Mouse (Mus musculus): ENCODE results near the gene Kcnk2. TPM values are rescaled to one million over a fixed set of nuclear protein-coding genes. Genes with fewer than 3 reads are reported as not detected.

The Kcnk2 gene
- total RNA-seq, 2 experiments from 2014 or later = 1.7 to 2.6 TPM

DNA sequence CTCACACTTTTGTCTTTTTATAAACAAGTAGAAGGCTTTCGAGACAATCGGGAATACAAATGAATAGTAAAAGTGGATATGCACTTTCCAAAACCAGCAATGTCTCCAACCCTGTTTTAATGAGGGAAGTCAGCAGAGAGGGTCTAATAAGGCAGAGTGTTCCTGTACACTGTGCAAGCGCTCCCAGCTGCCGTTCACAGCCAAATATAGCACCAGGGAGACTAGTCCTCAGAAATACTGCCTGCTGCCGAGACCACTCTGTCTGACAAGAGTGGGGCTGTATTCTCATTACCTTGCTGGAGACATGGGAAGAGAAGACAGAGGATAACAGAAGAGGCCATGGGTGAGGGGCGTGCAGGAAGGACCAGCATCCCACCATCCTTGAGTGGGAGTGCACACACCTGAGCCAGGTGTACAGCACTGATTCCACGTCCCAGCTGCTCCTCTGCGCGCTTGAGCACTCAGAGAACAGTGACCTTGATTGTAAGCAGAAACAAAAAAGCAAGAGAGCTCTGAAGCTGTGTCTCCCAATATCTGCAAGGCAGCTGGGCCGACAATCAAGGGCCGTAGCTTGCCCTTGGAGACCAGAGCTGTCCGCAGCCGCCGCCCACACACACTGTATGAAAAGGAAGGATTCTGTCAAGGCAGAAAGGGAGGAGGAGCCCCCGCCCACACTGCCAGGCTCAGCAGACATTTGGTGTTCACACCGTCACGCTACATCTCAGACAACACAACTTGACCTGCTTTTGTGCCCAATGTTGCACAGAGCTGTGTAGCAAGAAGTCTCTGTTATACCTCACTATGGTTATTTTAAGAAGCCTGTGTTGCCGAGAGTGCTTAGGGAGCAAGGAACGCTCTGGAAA, 173.6 kb downstream of the Kcnk2 start:
- no peak for DNase-seq
- intact Hi-C loops (cut with DNase I) = loop anchor here (5.0 kb wide), 1 partner anchor 201 kb away; no protein-coding TSS in a partner anchor

DNA sequence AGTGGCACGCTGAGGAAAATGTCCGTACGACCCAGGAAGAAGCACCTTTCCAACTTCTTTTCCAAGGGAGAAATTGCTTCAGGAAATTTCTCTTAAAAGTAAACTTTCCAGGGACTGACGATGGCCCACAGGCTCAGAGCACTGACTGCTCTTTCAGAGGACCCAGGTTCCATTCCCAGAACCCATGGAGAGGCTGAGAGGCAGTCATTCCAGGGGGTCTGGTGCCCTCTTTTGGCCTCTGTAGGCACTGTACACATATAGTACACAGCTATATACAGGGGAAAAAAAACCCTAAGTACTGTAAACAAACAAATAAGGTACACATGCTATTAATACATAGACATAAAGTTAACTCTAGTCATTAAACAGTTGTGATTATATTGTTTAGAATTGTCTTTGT, 174.6 kb downstream of the Kcnk2 start:
- DNase-seq = no peak
- intact Hi-C loops (cut with DNase I) = loop anchor here (5.0 kb wide), 1 partner anchor 200 kb away; no protein-coding TSS in a partner anchor

DNA sequence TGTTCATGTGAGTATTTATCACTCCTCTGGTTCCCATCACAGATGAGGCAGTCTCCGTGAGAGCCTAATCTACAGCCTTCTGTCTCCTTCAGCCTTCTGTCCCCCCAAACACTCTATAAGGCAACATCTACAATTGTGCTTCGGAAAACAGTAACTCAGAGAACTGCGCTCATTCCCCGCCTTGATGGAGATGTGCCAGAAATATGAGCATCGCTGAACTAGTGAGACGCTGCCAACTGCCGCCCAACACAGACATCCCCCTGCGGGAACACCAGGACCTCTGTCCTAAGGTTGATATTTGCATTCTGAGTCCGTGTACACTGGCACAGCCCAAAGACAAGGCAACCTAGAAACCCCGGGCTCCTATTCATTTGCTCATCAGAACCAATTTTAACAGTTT, 183.0 kb downstream of the Kcnk2 start:
- intact Hi-C loops (cut with DNase I) = no loop called here

DNA sequence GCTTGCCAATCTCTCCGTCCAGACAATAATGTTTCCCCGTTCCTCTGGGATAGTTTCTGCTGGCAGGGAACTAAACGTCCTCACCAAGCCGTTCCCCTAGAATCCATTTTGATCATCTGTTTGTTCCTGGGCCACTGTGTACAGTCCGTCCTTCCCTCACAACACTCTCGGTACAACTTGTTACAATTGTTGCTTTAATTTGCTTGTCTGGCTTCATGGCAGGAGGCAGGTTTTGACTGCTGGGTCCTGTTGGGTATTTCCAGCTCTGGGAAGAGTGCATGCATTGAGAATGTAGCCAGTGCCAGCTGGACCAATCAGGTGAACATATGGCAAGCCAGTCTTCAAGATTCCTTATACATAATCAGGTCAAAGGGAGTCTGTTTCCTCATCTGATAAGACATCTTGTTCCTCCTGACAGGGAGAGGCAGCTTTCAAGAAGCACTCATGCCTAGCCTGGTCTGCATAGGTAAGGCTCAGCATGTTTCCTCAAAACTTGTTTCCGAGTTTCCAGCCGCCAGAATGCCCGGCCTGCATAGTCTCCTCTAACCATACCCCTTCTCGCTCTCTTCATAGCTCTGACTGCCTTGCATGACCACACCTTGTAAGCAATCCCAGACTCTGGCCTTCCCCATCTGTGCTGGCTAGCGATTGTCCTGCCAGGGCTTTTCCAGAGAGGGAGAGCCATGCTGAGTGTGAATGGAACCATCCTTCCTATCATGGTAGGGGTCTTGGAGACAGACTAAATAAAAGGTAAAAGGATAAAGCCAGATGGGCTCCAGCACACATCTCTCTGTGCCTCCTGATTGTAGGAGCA, 184.1 kb downstream of the Kcnk2 start:
- DNase-seq = no peak
- intact Hi-C loops (cut with DNase I) = no loop called here

More for the DNA sequence above, 183.0 kb downstream of the Kcnk2 start:
- DNase-seq = no peak

DNA sequence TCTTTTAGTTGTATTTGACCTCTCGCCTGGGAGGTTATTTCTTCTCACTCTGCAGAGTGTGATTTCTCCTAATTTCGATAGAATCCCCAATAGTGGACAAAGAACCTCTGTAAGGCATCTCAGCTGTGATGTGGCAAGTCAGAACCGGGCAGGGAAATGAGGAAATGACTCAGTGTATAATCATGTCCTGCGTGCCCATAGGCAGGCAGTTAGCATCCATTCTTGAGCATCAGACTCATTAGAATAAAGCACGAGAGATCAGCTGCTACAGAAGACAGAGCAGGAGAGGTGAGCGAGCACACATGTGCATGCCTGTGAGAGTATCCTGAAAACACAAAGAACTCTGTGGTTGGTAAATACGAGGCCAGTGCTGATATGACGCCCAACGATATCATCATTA, 186.9 kb downstream of the Kcnk2 start:
- no peak for DNase-seq
- intact Hi-C loops (cut with DNase I) = no loop called here

DNA sequence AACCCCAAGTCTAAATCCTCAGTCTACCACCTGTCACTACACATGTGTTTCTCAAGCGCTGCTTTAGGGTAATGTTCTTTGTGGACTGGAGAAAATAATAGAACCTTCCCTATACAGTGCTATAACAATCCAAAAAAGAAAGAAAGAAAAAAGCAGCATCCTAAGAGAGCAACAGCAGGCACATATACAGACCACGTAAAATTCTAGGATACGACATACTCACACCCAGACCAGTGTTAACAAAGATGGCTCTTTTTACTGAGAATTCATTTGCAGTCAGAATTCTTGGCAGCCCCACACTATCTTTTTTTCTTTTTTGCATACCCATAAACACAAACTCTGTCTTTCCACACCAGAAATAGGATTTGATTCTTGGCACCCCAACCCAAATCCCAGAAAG, 187.6 kb downstream of the Kcnk2 start:
- intact Hi-C loops (cut with DNase I) = no loop called here
- no peak for DNase-seq

DNA sequence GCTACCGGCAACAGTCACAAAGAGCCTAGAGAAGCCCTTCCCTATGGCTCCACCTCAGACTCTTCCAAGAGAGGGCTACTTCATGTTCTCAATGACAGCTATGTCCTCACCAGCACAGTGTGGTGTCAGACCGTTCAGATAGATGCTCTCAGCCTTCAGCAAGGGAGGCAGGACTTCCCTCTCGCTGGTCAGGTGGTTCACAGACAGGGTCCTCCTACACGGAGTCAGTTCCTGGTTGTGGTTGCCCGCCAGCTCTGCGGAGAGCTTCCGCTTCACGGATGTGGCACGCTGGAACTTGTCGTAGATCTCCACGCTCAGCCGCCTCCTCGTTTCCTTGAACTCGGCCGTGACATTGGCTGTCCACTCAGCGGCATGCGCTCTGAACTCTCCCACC, 192.4 kb downstream of the Kcnk2 start:
- DNase-seq = no peak
- intact Hi-C loops (cut with DNase I) = no loop called here

DNA sequence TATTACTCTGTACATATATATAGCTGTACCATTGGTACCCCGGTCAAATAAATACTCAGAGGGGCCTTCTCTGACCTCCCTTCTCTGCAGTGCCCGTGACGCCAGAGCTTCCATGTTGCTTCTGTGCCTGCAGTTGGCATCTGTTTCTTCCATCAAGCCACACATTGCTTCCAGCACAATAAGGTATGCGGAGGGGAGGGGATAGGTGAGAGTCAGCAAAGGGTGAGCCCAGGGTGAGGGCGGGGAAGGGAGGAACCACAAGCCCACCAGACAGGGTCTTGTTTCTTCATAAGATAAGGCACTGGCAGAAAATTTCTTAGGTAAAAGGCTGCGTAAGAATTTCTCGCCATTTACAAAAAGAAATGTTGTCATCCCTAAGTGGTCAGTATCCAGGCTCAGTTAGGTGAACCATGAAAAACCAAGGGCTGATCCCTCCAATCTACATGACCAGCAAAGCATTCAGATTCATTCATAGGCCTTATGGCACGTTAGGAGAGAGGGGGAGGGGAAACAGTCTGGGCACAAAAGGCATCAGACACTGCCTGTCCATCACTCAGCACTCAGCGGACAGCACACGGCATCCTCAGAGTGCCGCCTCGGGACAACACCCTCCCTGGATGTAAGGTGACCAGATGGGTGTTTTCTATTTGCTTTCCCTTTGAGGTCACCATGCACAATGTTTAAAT, 192.9 kb downstream of the Kcnk2 start:
- no peak for DNase-seq
- intact Hi-C loops (cut with DNase I) = no loop called here

DNA sequence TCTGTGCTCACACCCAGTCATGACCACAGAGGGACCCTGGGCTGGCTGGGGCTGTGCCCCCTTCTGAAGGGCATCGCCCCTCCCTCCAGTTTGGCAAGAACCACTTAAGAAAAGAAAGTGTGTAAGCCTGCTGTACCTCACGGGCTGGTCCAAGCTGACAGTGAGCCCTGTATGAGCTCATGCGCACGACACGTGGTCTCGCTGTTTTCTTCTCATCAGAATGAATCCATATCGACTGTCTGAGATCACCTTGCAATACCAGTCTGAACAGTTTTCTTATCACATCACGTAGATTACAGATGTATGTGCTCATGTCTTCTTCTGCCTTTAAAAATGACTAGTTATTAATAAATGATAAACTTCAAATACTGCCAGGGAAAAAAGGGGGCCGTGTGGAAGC, 193.5 kb downstream of the Kcnk2 start:
- DNase-seq = no peak

DNA sequence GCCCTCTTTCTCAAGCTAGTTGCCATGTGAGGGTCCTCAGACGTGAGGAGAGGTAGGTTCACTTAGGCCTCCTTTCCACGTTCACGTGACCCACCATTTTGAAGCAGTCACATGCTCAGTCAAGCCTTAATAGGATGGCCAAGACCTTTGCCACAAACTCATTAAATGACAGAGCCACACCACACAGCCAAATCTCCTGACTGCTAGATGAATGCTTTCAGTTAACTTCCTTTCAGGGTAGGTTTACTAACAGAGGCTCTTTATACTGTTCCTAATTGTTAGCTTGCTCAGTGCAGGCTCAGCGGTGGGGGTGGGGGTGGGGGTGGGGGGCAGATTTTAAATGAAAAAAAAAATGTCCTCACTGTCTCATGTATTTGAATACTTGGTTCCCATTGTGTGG, 206.3 kb downstream of the Kcnk2 start:
- no peak for DNase-seq
- intact Hi-C loops (cut with DNase I) = no loop called here

More for the DNA sequence above, 193.5 kb downstream of the Kcnk2 start:
- intact Hi-C loops (cut with DNase I) = no loop called here

DNA sequence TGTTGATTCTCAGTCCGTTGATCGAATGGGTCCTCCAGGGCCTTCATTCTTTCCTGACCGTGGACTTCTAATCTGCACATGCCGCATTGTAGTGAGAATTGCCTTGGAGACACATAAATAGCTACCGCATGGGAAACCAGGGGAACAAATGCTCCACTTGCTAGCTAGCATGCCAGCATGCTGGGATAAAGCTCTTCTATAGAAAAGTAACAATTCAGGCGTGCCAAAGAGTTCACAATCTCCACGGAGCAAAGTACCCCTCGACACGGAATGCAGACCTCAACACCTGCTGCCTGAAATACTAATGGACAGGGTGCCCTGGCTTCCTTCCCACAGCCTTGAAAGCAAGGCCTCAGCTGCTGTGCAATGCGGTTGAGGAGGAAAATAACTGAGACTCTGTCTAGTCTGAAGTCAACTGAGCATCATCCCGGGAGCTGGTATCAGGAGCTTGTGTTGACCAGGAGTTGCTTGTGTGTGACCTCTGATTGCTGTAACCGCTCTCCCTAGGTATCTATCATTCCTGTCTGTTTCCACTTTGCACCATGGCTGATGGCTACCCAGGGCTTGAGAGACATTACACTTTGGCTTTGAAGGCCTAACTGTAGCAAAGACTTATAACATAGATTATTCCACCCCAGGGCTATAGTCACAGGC, 214.2 kb downstream of the Kcnk2 start:
- intact Hi-C loops (cut with DNase I) = no loop called here
- DNase-seq = no peak

DNA sequence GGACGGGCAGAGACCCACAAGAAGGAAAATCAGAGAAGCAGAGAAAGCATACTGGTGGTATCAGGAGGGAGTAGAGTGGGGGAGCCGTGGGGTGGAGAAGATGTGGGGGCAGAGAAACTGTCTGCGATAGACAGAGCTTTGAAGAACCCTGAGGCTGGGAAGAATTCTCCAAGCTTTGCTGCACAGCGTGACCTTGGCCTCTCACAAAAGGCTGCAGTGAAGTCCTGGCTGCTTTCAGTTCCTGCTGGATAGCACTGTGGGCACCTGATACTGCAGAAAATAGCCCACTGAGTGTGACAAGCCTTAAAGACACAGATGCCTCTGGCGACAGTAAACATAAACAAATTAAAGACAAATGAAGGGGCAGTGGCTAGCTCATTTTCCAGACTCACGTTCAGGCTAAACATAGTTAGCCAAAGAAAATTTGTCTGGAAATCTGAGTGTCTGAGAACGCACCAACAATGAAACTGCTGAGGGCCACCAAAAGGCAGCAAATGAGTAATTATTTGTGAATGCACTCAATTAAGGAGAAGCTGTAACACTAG, 216.8 kb downstream of the Kcnk2 start:
- no peak for DNase-seq
- intact Hi-C loops (cut with DNase I) = no loop called here

DNA sequence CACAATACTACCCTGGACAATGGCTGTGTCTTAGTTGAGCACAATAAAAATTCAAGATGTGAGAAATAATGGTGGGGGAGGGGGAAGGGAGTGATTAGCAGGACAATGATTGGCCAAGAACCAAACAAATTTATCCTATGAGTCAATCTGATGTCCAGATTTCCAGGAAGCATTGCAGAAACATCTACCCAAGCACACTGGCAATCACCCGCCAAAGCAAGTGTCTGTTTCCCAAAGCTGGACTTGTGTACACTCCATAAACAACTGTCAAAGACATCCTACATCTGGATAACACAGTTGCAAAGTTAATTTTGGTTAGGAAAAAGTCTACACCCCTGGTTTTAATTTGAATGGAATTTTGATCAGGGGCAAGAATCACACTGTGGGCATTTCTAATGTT, 224.3 kb downstream of the Kcnk2 start:
- intact Hi-C loops (cut with DNase I) = loop anchor here (5.0 kb wide), 3 partner anchors 55 to 150 kb away; no protein-coding TSS in a partner anchor
- no peak for DNase-seq

DNA sequence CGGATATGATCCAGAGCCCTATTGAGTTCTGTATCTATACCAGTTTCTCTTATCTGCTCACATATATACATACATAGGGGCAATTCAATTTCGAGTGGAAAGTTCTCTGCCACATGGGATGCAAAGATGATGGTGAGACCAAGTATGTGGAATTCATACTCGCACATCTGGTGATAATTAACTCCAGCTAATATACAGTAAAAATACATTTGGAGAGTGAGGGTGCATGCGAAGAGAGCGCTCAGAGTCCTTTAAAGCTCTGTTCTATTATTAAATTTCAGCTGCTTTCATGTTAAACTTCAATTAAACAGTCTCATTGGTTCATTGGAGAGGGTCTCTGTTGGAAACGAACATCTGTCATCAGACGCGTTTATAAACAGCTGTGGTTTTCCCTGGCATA, 228.6 kb downstream of the Kcnk2 start:
- no peak for DNase-seq
- intact Hi-C loops (cut with DNase I) = no loop called here

DNA sequence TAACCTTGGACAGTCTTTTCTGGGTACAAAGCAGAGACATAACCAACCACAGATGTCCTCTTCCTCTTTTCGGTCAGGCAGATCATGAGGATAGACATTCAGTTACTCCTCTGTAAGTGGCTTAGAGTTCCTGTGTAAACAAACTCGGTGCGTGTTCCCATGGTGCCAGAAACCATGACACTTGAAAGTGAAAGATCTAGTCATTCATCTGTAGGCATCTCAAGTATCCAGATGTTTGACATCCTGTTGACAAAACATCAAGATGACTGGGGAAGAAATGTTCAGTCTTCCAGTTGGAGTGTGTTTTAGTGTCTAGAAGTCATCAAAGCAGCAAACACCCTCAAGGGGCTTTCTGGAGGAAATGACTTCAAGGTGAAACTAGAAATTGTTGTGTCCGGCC, 230.9 kb downstream of the Kcnk2 start:
- no peak for DNase-seq
- intact Hi-C loops (cut with DNase I) = no loop called here

DNA sequence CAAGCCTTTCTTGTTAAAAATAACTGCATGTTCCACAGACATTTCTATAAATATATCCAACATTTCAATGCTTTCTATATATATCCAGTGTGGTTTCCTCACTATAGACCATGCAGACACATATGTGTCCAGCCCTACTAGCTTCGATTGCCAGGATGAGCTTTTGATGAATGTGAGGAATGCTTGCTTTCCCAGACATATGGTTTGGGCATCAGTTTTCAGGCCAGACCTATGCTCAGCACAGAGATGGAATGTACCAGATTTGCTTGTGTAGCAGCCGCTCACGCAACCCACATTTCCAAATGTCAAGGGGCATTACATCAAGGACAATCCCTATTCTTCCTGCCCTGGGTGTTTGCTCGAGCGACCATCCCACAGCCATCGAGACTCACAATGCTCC, 236.3 kb downstream of the Kcnk2 start:
- intact Hi-C loops (cut with DNase I) = no loop called here
- no peak for DNase-seq

DNA sequence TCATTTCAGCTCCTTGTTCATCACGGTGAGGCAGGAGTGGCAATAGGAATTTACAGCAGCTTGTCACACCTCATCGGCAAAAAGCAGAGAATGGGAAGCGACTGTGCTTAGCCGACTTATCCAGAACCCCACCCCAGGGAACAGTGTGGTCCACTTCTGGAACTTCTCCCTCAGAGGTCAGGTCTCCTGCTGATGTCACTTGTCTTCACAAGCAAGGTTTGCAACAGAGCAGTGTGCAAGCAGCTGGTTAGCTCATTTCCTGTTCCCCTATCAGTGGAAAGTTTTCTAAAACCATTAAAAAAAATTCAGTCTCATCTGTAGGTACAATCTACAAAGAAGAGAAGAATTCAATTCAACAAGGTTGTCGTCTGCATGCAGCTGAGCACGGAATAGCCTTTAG, 236.9 kb downstream of the Kcnk2 start:
- intact Hi-C loops (cut with DNase I) = no loop called here
- DNase-seq = peak in 1 of 2 experiments; percentile 4

DNA sequence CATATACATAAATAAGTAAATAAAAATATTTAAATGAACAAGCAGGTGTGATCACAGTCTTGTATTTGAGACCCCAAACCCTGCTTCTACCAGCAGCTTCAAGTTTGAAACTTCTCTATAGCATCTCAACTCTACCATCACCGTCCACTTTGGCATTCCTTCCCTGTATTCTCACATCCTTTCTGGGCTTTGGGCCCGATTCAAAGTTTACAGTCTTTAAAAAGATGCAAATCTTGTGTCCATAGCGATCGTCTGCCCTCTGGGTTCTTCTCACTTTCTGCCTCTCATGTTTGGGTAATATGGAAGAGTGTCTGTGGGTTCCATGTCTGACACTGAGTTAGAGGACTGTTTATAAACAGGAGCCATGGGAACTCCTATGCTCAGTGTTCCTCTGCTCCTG, 237.4 kb downstream of the Kcnk2 start:
- intact Hi-C loops (cut with DNase I) = no loop called here
- no peak for DNase-seq

DNA sequence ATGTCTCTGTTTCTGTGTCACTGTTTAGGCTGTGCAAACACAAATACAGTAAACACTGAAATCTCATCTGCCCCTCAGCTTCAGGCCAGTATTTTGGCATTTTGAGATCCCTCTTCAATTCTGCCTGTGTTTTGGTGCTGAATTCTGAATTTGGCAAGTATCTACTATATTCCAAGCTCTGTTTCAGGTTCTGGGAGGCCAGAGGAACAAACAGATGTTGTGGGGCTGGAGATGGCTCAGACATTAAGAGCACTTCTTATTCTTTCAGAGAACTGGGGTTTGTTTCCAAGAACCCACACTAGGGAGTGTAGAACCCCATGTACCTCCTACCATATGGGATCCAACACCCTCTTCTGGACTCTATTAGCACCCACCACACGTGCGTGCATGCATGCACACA, 237.8 kb downstream of the Kcnk2 start:
- DNase-seq = peak in 1 of 2 experiments; percentile 1

More for the DNA sequence above, 237.8 kb downstream of the Kcnk2 start:
- intact Hi-C loops (cut with DNase I) = no loop called here

Data from heart, postnatal 36 days (tissue).